In genomic region chr13:32801693-32802221, GRCm38 (mm10) we compare ENCODE assay signal across 7 mouse cellular contexts. TPM values are rescaled to one million over a fixed set of nuclear protein-coding genes. Genes with fewer than 3 reads are reported as not detected.
DNase-seq lines count a peak whose midpoint lies in the region; ATAC-seq lines count a peak whose summit lies in the region.

Gene Wrnip1, plus strand, starts transcription at chr13:32802038.

- peak within 1 kb of the TSS; percentile 84 for H3K27ac ChIP-seq in intestine, embryonic 16.5 days (ENCODE audit: low read length)
- peak within 1 kb of the TSS; percentile 48 for H3K27ac ChIP-seq in midbrain, embryonic 11.5 days (ENCODE audit: low read depth, low read length)

- WGBS in intestine, embryonic 16.5 days: 0% methylated on average over 45 of the region's 51 CpGs
- WGBS in midbrain, embryonic 11.5 days: under 1% methylated on average over 50 of the region's 51 CpGs

- H3K4me3 ChIP-seq in intestine, embryonic 16.5 days (ENCODE audit: low read length): peak within 1 kb of the TSS; percentile 75
- H3K4me3 ChIP-seq in midbrain, embryonic 11.5 days (ENCODE audit: low read depth, low read length): peak within 1 kb of the TSS; percentile 74

- no peaks in the 10 kb centered on the region for H3K27me3 ChIP-seq in intestine, embryonic 16.5 days (replicated peaks; ENCODE audit: control insufficient read depth, insufficient read depth, low read length)
- H3K27me3 ChIP-seq in midbrain, embryonic 11.5 days (ENCODE audit: control insufficient read depth, insufficient read depth, low read length): no peaks in the 10 kb centered on the region

- H3K36me3 ChIP-seq in intestine, embryonic 16.5 days (ENCODE audit: control insufficient read depth, insufficient read depth, low read length): peaks cover 3% of the 10 kb centered on the region; the same call in 1 of the 2 replicates
- H3K36me3 ChIP-seq in midbrain, embryonic 11.5 days (ENCODE audit: control insufficient read depth, insufficient read depth, low read length): peaks cover under 1% of the 10 kb centered on the region; the same call in 1 of the 2 replicates

- peak; percentile 98 for DNase-seq in adrenal gland, adult 8-10 months
- DNase-seq in embryo, embryonic 9.5 days (ENCODE audit: extremely low spot score): peak; percentile 97
- DNase-seq in gastrocnemius, postnatal 4 days (ENCODE audit: low spot score in 2 of 2): peak; percentile 92 to 95
- peak; percentile 98 to 99 for DNase-seq in left cerebral cortex, postnatal 36 days (ENCODE audit: low spot score in 2 of 2)
- peak; percentile 99 for DNase-seq in midbrain, embryonic 11.5 days (ENCODE audit: low spot score, missing footprints)
- peak; percentile 98 for DNase-seq in skeletal muscle tissue, adult 2 months (ENCODE audit: low read depth, low spot score)

- no peaks in the 10 kb centered on the region for H3K9me3 ChIP-seq in intestine, embryonic 16.5 days (ENCODE audit: control insufficient read depth, low read length)
- H3K9me3 ChIP-seq in midbrain, embryonic 11.5 days (ENCODE audit: control insufficient read depth, low read length): no peaks in the 10 kb centered on the region

- intact Hi-C loops in left cerebral cortex, postnatal 36 days (cut with DNase I): loop anchor here (10.0 kb wide), 1 partner anchor 1007 kb away; no protein-coding TSS in a partner anchor

- ATAC-seq in intestine, embryonic 16.5 days: peak; percentile 95
- peak; percentile 98 for ATAC-seq in midbrain, embryonic 11.5 days (ENCODE audit: low FRiP score)

- H3K4me2 ChIP-seq in intestine, embryonic 16.5 days (ENCODE audit: low read depth, low read length): peak within 1 kb of the TSS; percentile 92
- H3K4me2 ChIP-seq in midbrain, embryonic 11.5 days: peak within 1 kb of the TSS; percentile 89

- H3K9ac ChIP-seq in intestine, embryonic 16.5 days (ENCODE audit: low read depth, low read length): peak within 1 kb of the TSS; percentile 82
- peak within 1 kb of the TSS; percentile 82 for H3K9ac ChIP-seq in midbrain, embryonic 11.5 days (ENCODE audit: low read length)

- H3K4me1 ChIP-seq in intestine, embryonic 16.5 days (ENCODE audit: control insufficient read depth, insufficient read depth, low read length): peaks cover 12% of the 10 kb centered on the region
- H3K4me1 ChIP-seq in midbrain, embryonic 11.5 days (ENCODE audit: control insufficient read depth, insufficient read depth, low read length): peaks cover 16% of the 10 kb centered on the region

RNA-seq across cellular contexts. Expression of gene Wrnip1, which starts in this region (rescaled TPM):
- total RNA-seq in adrenal gland, adult 8-10 months (2022): 10 to 100 TPM; 33.1 to 50.4 (median 42.2) TPM
- total RNA-seq in gastrocnemius, postnatal 4 days (2021): 10 to 100 TPM; 24.8 to 26.7 TPM
- polyA plus RNA-seq in intestine, embryonic 16.5 days (2015; fragmentation: Nextera tagmentation; extraction: Ambion mirVana): 15.7 and 16.9 TPM in 2 replicates
- total RNA-seq in left cerebral cortex, postnatal 36 days (2021): 10 to 100 TPM; 58.2 to 64.2 TPM
- 14.3 and 17.2 TPM in 2 replicates for polyA plus RNA-seq in midbrain, embryonic 11.5 days (2014; fragmentation: Nextera tagmentation; extraction: Ambion mirVana)

Comparison
In these comparisons a context has a peak if more than half of its experiments do, and no peak if none do; other contexts are left out.
1. Peak in every context shown above with its lines: DNase-seq, ATAC-seq, H3K4me3 ChIP-seq and H3K27ac ChIP-seq.